Comparison of ENCODE assay signal across 8 mouse cellular contexts in the genomic region with DNA sequence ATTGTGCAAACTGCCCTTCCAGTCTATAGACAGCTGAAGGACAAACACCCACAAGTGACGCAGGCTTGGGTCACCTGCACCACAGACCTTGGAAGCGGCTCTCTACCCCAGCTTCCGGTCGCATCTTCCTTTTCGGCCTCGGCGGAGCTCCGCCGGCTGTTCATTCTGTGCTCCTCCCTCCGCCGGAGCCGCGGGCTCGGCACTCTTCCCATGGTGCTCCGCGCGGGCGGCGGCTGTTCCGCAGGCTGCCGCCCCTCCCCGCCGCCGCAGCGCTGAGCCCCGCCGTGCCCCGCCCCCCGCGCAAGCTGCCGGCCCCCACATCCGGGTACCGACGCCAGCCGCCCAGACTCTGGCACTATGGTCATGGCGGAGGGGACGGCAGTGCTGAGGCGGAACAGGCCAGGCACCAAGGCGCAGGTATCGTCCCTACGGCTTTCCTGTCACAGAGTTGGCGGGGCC. TPM values are rescaled to one million over a fixed set of nuclear protein-coding genes. Genes with fewer than 3 reads are reported as not detected.
DNase-seq lines count a peak whose midpoint lies in the region; ATAC-seq and TF ChIP-seq lines count a peak whose summit lies in the region.

Gene Mob4, plus strand, starts transcription at position 289 of the 459 bp plus-strand sequence.

- no peaks in the 10 kb centered on the region for H3K27me3 ChIP-seq in heart, embryonic 11.5 days (ENCODE audit: control insufficient read depth, insufficient read depth, low read length)
- no peaks in the 10 kb centered on the region for H3K27me3 ChIP-seq in kidney, embryonic 16.5 days (ENCODE audit: insufficient read depth, low read length)
- H3K27me3 ChIP-seq in liver, adult 2 months (ENCODE audit: control insufficient read depth, insufficient read depth, low read length), result no peaks in the 10 kb centered on the region
- no peaks in the 10 kb centered on the region for H3K27me3 ChIP-seq in myocyte (ENCODE audit: control insufficient read depth, insufficient read depth, insufficient read length)
- no peaks in the 10 kb centered on the region for H3K27me3 ChIP-seq in splenic B cell, adult 2 months (ENCODE audit: control insufficient read depth, insufficient read depth, low read length, poor library complexity, severe bottlenecking)

- TF ChIP-seq POLR2A in liver, adult 2 months (IDR thresholded peaks at IDR 0.05; ENCODE audit: extremely low read depth, insufficient read depth, low read length), result peak; percentile 77
- TF ChIP-seq POLR2A in myocyte (IDR thresholded peaks at IDR 0.05; ENCODE audit: insufficient read length, low read depth), result peak; percentile 88

- peak within 1 kb of the TSS; percentile 99 for H3K27ac ChIP-seq in heart, embryonic 11.5 days (ENCODE audit: low read depth, low read length)
- H3K27ac ChIP-seq in kidney, embryonic 16.5 days (ENCODE audit: low read length), result peak within 1 kb of the TSS; percentile 97
- H3K27ac ChIP-seq in liver, adult 2 months (replicated peaks; ENCODE audit: insufficient read depth, low read depth, low read length), result peak within 1 kb of the TSS; percentile 79

- peak; percentile 93 for ATAC-seq in erythroblast, adult 5-6 weeks (replicated peaks; ENCODE audit: low FRiP score, poor library complexity, severe bottlenecking)
- peak; percentile 97 for ATAC-seq in heart, embryonic 11.5 days (replicated peaks; ENCODE audit: insufficient number of reproducible peaks, low FRiP score, low TSS enrichment)
- peak; percentile 97 for ATAC-seq in kidney, embryonic 16.5 days (ENCODE audit: low FRiP score, low TSS enrichment)

- H3K36me3 ChIP-seq in heart, embryonic 11.5 days (ENCODE audit: control insufficient read depth, insufficient read depth, low read length), result no peaks in the 10 kb centered on the region
- 0 out of 2 replicates have a peak, but pooled peaks cover 3% of the 10 kb centered on the region for H3K36me3 ChIP-seq in kidney, embryonic 16.5 days (ENCODE audit: insufficient read depth, low read length)
- no peaks in the 10 kb centered on the region; the same call in 1 of the 2 replicates for H3K36me3 ChIP-seq in liver, adult 2 months (ENCODE audit: control insufficient read depth, insufficient read depth, low read length)
- no peaks in the 10 kb centered on the region for H3K36me3 ChIP-seq in myocyte (ENCODE audit: control insufficient read depth, insufficient read depth)
- 0 out of 2 replicates have a peak, but pooled peaks cover 2% of the 10 kb centered on the region for H3K36me3 ChIP-seq in splenic B cell, adult 2 months (ENCODE audit: control insufficient read depth, insufficient read depth, low read length, poor library complexity, severe bottlenecking)

- H3K4me1 ChIP-seq in heart, embryonic 11.5 days (ENCODE audit: control insufficient read depth, insufficient read depth, low read length), result no peaks in the 10 kb centered on the region
- H3K4me1 ChIP-seq in kidney, embryonic 16.5 days (ENCODE audit: insufficient read depth, low read length), result peaks cover 14% of the 10 kb centered on the region
- peaks cover 4% of the 10 kb centered on the region; the same call in 1 of the 2 replicates for H3K4me1 ChIP-seq in liver, adult 2 months (ENCODE audit: control insufficient read depth, insufficient read depth, low read length)

- under 1% methylated on average over 41 of the region's 42 CpGs for WGBS in heart, embryonic 11.5 days (ENCODE audit: insufficient replicate concordance)
- under 1% methylated on average over 41 of the region's 42 CpGs for WGBS in kidney, embryonic 16.5 days
- WGBS in liver, adult 2 months, result under 1% methylated on average over 41 of the region's 42 CpGs

- peak within 1 kb of the TSS; percentile 98 for H3K4me3 ChIP-seq in heart, embryonic 11.5 days (ENCODE audit: low read depth, low read length)
- peak within 1 kb of the TSS; percentile 98 for H3K4me3 ChIP-seq in kidney, embryonic 16.5 days (ENCODE audit: low read length)
- H3K4me3 ChIP-seq in liver, adult 2 months (ENCODE audit: insufficient read depth, low read depth, low read length), result peak within 1 kb of the TSS; percentile 69
- H3K4me3 ChIP-seq in myocyte, result peak within 1 kb of the TSS; percentile 60

- TF ChIP-seq CTCF in liver, adult 2 months (IDR thresholded peaks at IDR 0.05; ENCODE audit: low read depth, low read length), result no peak

- H3ac ChIP-seq in myocyte (ENCODE audit: control insufficient read depth, insufficient read length), result peak within 1 kb of the TSS; percentile 84

- peaks cover 14% of the 10 kb centered on the region; the same call in 1 of the 2 replicates for H3K79me2 ChIP-seq in liver, adult 2 months (ENCODE audit: control insufficient read depth, insufficient read depth, low read length)
- H3K79me2 ChIP-seq in myocyte (ENCODE audit: control insufficient read depth, insufficient read depth), result peaks cover 45% of the 10 kb centered on the region

- peak within 1 kb of the TSS; percentile 99 for H3K9ac ChIP-seq in heart, embryonic 11.5 days (ENCODE audit: low read depth, low read length)
- H3K9ac ChIP-seq in kidney, embryonic 16.5 days (replicated peaks; ENCODE audit: low read length), result peak within 1 kb of the TSS; percentile 99
- H3K9ac ChIP-seq in liver, adult 2 months (ENCODE audit: low read depth, low read length), result peak within 1 kb of the TSS; percentile 82

- no peaks in the 10 kb centered on the region for H3K9me3 ChIP-seq in heart, embryonic 11.5 days (replicated peaks; ENCODE audit: control insufficient read depth, low read length)
- no peaks in the 10 kb centered on the region for H3K9me3 ChIP-seq in kidney, embryonic 16.5 days (ENCODE audit: low read length)

- peak; percentile 93 to 94 for DNase-seq in B cell, adult 2 months
- DNase-seq in brain, adult 2 months (ENCODE audit: low read depth, low spot score), result peak; percentile 98
- peak; percentile 92 for DNase-seq in liver, adult 2 months (ENCODE audit: extremely low read depth, low read depth, low spot score)
- peak; percentile 96 for DNase-seq in splenic B cell, adult 2 months (ENCODE audit: low read depth, low spot score)

- H3K4me2 ChIP-seq in heart, embryonic 11.5 days, result peak within 1 kb of the TSS; percentile 80
- peak within 1 kb of the TSS; percentile 84 for H3K4me2 ChIP-seq in kidney, embryonic 16.5 days (replicated peaks; ENCODE audit: low read depth, low read length)
- H3K4me2 ChIP-seq in myocyte (ENCODE audit: low read depth), result peak within 1 kb of the TSS; percentile 89

TF ChIP-seq in myocyte, 11 proteins besides CTCF, POLR2A, EP300 and RAD21:
- no peak for TF ChIP-seq TCF12 (IDR thresholded peaks at IDR 0.05; ENCODE audit: insufficient read depth, poor library complexity, severe bottlenecking)
- peak; percentile 39 to 74 (median 44) for TF ChIP-seq MYOG (IDR thresholded peaks at IDR 0.05; ENCODE audit: control insufficient read depth in 1 of 3, insufficient read depth in 1 of 3, insufficient read length in 2 of 3, low read depth in 2 of 3)
- TF ChIP-seq REST (IDR thresholded peaks at IDR 0.05; ENCODE audit: insufficient read depth, insufficient read length), result peak; percentile 46
- TF ChIP-seq TCF3 (IDR thresholded peaks at IDR 0.05; ENCODE audit: insufficient read length, low read depth), result no peak
- TF ChIP-seq MYOD1 (IDR thresholded peaks at IDR 0.05; ENCODE audit: control insufficient read depth in 1 of 3, insufficient read length in 2 of 3, low read depth in 2 of 3), result peak in 2 of 3 experiments; percentile 38 to 75
- peak; percentile 3 for TF ChIP-seq USF1 (IDR thresholded peaks at IDR 0.05; ENCODE audit: low read depth)
- TF ChIP-seq SRF (IDR thresholded peaks at IDR 0.05; ENCODE audit: control insufficient read depth, insufficient read length, low read depth), result no peak
- no peak for TF ChIP-seq E2F4 (IDR thresholded peaks at IDR 0.05; ENCODE audit: insufficient read depth)
- TF ChIP-seq POLR2AphosphoS2 (IDR thresholded peaks at IDR 0.05; ENCODE audit: insufficient read length, low read depth), result peak; percentile 87
TF ChIP-seq in myocyte: peak in this region for 5.

RNA-seq across cellular contexts. Expression of gene Mob4, which starts in this region (rescaled TPM):
- total RNA-seq in erythroblast, adult 5-6 weeks (2015; ENCODE audit: low replicate concordance), result 19.4 and 28.6 TPM in 2 replicates
- total RNA-seq in erythroblast, adult 5-6 weeks (2017; ENCODE audit: low replicate concordance), result 27.2 and 40.0 TPM in 2 replicates
- polyA plus RNA-seq in heart, embryonic 11.5 days (2014; fragmentation: Nextera tagmentation; extraction: Ambion mirVana), result 119 and 120 TPM in 2 replicates
- polyA plus RNA-seq in kidney, embryonic 16.5 days (2015; fragmentation: Nextera tagmentation; extraction: Ambion mirVana), result 134 and 139 TPM in 2 replicates
- total RNA-seq in liver, adult 2 months (2014; rRNA removed), result 25.7 and 27.8 TPM in 2 replicates
- 5.6 and 6.1 TPM in 2 replicates for polyA plus RNA-seq in liver, adult 2 months (2012; rRNA removed)
- 19.5 TPM for polyA plus RNA-seq in myocyte (2012; fragmentation: generic; extraction: Trizol)

Comparison
In these comparisons a context has a peak if more than half of its experiments do, and no peak if none do; other contexts are left out.
1. Peak in every context shown above with its lines: DNase-seq, ATAC-seq, H3K4me3 ChIP-seq and H3K27ac ChIP-seq.